Mouse (Mus musculus): Measurements from ENCODE around the gene Reln. TPM values are rescaled to one million over a fixed set of nuclear protein-coding genes. Genes with fewer than 3 reads are reported as not detected.

Reln gene
- total and polyA plus RNA-seq, 2 experiments from 2014 or later: 25.3 to 189 TPM

GRCm38 (mm10) chr5:21846616-21847290 is 497.7 kb downstream of the Reln start:
- ATAC-seq (ENCODE audit: low FRiP score) (no peak), DNase-seq (ENCODE audit: low spot score) (no peak)
- no peaks in the 10 kb centered on the region for H3K9me3 ChIP-seq (ENCODE audit: low read length)
- H3K36me3 ChIP-seq (ENCODE audit: insufficient read depth, low read length): no peaks in the 10 kb centered on the region
- no peak for TF ChIP-seq CTCF (IDR thresholded peaks at IDR 0.05)
- H3K4me2 ChIP-seq (ENCODE audit: low read depth, low read length, poor library complexity, severe bottlenecking): no peak overlapping the region
- no peaks in the 10 kb centered on the region for H3K4me1 ChIP-seq (ENCODE audit: insufficient read depth, low read length)
- H3K27me3 ChIP-seq (ENCODE audit: insufficient read depth, low read length): no peaks in the 10 kb centered on the region
- 89% methylated on average over 20 of the region's 20 CpGs for WGBS
- H3K4me3 ChIP-seq (ENCODE audit: low read depth, low read length): no peak overlapping the region
- no peak overlapping the region for H3K9ac ChIP-seq (replicated peaks; ENCODE audit: low read length, poor library complexity, severe bottlenecking)
- H3K27ac ChIP-seq (ENCODE audit: low read depth, low read length): no peak overlapping the region

- Histone ChIP-seq H3K4me2 (ENCODE audit: low read depth, low read length, poor library complexity, severe bottlenecking) (no peak overlapping the region), H3K27me3 (ENCODE audit: insufficient read depth, low read length) (no peaks in the 10 kb centered on the region), H3K9ac (replicated peaks; ENCODE audit: low read length, poor library complexity, severe bottlenecking) (no peak overlapping the region), H3K27ac (ENCODE audit: low read depth, low read length) (no peak overlapping the region), H3K4me3 (ENCODE audit: low read depth, low read length) (no peak overlapping the region), H3K36me3 (ENCODE audit: insufficient read depth, low read length) (no peaks in the 10 kb centered on the region), H3K9me3 (ENCODE audit: low read length) (no peaks in the 10 kb centered on the region), H3K4me1 (ENCODE audit: insufficient read depth, low read length) (no peaks in the 10 kb centered on the region)
- 82% methylated on average over 4 of the region's 4 CpGs for WGBS
- no peak for ATAC-seq (ENCODE audit: low FRiP score)
- no peak for DNase-seq (ENCODE audit: low spot score)
- TF ChIP-seq CTCF (IDR thresholded peaks at IDR 0.05): peak; percentile 55
These were observed 499.8 kb downstream of the Reln start for GRCm38 (mm10) chr5:21844676-21845075.

Other genes with a start within 250 kb of the Reln start
- 27.7 and 28.9 TPM in 2 replicates for gene Orc5, start 205.7 kb upstream of the Reln start, total RNA-seq (2014; rRNA removed)
- gene Orc5, start 205.7 kb upstream of the Reln start, polyA plus RNA-seq (2015; fragmentation: Nextera tagmentation; extraction: Ambion mirVana): 28.5 and 31.5 TPM in 2 replicates